Mouse (Mus musculus) hindbrain, embryonic 14.5 days (tissue): ENCODE results near the gene Tmem59l. TPM values are rescaled to one million over a fixed set of nuclear protein-coding genes. Genes with fewer than 3 reads are reported as not detected.

ENCODE experiments used
- ATAC-seq: fragments of 200-750 bp; cut with Nextera tagmentation; 2 replicates; pipeline ENCODE4 v1.8.0; 2017; ENCODE audit warnings: moderate number of reproducible peaks, mild to moderate bottlenecking, moderate TSS enrichment, moderate library complexity; ENCODE audit not compliant: low FRiP score
- DNase-seq: peaks from one replicate; pipeline ENCODE4 v3.0.0-alpha.2; 2015; ENCODE audit warnings: low spot score
- H3K27ac ChIP-seq: fragments of 300-500 bp; sonication (generic); 2 replicates; pipeline ENCODE4 v1.5.1; 2014; ENCODE audit warnings: mild to moderate bottlenecking, moderate library complexity
- H3K27me3 ChIP-seq: fragments of 300-500 bp; sonication (generic); 2 replicates; pipeline ENCODE4 v1.6.1; 2014; ENCODE audit warnings: mild to moderate bottlenecking, low read length, mixed read lengths; ENCODE audit not compliant: control insufficient read depth, insufficient read depth
- H3K36me3 ChIP-seq: fragments of 300-500 bp; sonication (generic); replicated peaks from 2 replicates; pipeline ENCODE4 v1.6.1; 2014; ENCODE audit not compliant: control insufficient read depth, insufficient read depth
- H3K4me1 ChIP-seq: fragments of 300-500 bp; sonication (generic); replicated peaks from 2 replicates; pipeline ENCODE4 v1.6.1; 2014; ENCODE audit warnings: antibody characterized with exemption, low read length, mixed read lengths; ENCODE audit not compliant: control insufficient read depth, insufficient read depth
- H3K4me2 ChIP-seq: fragments of 300-500 bp; sonication (generic); replicated peaks from 2 replicates; pipeline ENCODE4 v1.6.1; 2014; ENCODE audit warnings: mild to moderate bottlenecking, moderate library complexity
- H3K4me3 ChIP-seq: fragments of 300-500 bp; sonication (generic); replicated peaks from 2 replicates; pipeline ENCODE4 v1.5.1; 2014; ENCODE audit warnings: mild to moderate bottlenecking, low read length
- H3K9ac ChIP-seq: fragments of 300-500 bp; sonication (generic); 2 replicates; pipeline ENCODE4 v1.6.1; 2014
- H3K9me3 ChIP-seq: fragments of 300-500 bp; sonication (generic); 2 replicates; pipeline ENCODE4 v1.6.1; 2016; ENCODE audit warnings: low read length; ENCODE audit not compliant: control insufficient read depth
- WGBS: fragments of 180-500 bp; shearing (Covaris S2); extraction: QIAGEN DNeasy Blood & Tissue Kit; methylation state at CpG from one replicate; pipeline ENCODE4 v1.1.7; 2014; 5-methylcytosine and 5-hydroxymethylcytosine counted together
- polyA plus RNA-seq: library from polyadenylated mRNA; unstranded; fragments of >200 nt; fragmentation: Nextera tagmentation; extraction: Ambion mirVana; gene quantifications from 2 replicates; pipeline ENCODE4 v1.2.1, GENCODE M21; 2014

The Tmem59l gene
- polyA plus RNA-seq, 1 experiment from 2014 or later, result 143 TPM

DNA sequence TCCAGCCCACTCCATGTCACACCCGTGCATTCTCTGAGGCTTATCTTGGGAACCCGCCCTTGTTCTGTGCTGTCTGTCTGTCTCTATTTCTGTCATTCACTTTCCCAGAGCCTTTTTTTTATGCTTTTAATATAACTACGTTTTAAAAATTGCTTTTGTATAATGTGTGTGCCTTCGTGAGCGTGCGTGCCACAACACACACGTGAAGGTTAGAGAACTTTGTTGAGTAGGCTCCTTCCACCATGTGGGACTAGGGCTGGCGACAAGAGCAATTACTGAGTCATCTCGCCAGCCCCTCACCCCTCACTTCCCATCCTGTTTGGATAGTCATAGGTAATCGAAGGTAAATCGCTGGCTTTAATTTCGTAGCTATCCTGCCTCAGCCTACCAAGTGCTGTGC lies 15.4 kb upstream of the Tmem59l start:
- Histone ChIP-seq H3K9ac (no peak overlapping the region), H3K27me3 (peaks cover 68% of the 10 kb centered on the region), H3K36me3 (peaks cover 19% of the 10 kb centered on the region), H3K4me2 (no peak overlapping the region), H3K4me3 (no peak overlapping the region), H3K27ac (no peak overlapping the region), H3K9me3 (no peaks in the 10 kb centered on the region), H3K4me1 (peaks cover 32% of the 10 kb centered on the region)
- DNase-seq, result no peak
- WGBS, result 44% methylated on average over 12 of the region's 12 CpGs
- no peak for ATAC-seq

DNA sequence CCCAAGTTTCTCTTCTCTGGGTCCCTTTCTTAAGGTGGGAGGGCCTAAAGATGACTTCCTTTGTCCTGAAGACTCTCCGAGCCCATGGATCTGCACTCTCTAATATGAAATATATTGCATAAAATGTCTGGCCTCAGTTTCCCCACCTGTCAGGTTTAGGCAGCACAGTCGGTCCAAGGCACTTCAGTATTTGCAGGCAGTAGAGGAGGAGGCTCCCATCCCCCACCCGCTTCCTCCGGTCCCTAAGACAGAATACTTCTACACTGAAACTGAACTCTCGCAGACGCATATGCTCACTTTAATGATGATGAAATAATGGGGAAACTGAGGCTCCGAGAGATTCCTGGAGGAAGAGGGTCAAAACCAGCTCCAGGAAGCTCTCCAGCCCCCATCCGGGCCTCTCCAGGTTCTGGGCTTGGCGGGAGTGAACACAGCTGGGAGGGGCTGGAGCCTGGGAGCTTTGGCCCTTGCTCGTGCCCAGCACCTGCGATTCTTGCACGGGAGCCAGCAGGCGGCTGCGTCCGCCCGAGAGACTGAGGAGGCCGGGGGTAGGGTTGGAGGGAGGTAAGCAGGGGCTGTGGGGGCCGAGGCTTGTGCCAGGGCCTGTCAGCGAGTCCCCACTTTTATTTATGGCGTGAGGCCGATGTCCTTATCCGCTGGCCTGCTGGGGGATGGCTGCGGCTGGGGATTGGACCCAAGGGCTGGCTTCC lies 14.8 kb upstream of the Tmem59l start:
- no peak overlapping the region for H3K9ac ChIP-seq
- DNase-seq (no peak), ATAC-seq (no peak)
- H3K27me3 ChIP-seq, result peaks cover 73% of the 10 kb centered on the region
- WGBS, result 17% methylated on average over 22 of the region's 23 CpGs
- H3K4me2 ChIP-seq, result no peak overlapping the region
- no peaks in the 10 kb centered on the region for H3K9me3 ChIP-seq
- peaks cover 13% of the 10 kb centered on the region for H3K36me3 ChIP-seq
- no peak overlapping the region for H3K4me3 ChIP-seq
- peaks cover 32% of the 10 kb centered on the region for H3K4me1 ChIP-seq
- no peak overlapping the region for H3K27ac ChIP-seq

DNA sequence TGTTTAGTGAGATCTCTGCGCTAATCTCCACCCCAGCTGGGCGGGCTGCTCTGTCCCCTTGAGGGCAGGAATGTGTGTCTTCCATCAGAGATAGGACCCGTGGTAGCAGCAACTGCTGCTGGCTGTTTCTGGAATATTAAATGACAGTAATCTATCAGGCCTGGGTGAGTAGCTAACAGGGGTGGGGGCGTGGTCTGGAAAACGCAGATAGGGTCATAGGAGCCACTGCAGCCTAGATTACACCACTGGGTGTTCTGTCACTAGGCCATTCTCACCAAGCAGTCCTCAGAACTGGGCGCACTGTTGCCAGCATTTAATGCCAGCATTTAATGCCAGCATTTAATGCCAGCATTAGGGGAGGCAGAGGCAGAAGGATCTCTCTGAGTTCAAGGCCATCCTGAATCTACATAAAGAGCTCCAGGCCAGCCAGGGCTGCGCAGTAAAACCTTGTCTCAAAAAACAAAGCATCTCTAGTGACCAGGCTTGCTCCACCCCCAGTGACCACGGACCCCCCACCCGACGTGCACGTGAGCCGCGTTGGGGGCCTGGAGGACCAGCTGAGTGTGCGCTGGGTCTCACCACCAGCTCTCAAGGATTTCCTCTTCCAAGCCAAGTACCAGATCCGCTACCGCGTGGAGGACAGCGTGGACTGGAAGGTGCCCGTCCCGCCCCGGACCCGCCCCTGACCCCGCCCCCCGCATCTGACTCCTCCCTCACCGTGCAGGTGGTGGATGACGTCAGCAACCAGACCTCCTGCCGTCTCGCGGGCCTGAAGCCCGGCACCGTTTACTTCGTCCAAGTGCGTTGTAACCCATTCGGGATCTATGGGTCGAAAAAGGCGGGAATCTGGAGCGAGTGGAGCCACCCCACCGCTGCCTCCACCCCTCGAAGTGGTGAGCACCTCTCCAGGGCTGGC lies 13.5 kb upstream of the Tmem59l start:
- H3K27me3 ChIP-seq, result peaks cover 87% of the 10 kb centered on the region
- H3K9me3 ChIP-seq, result no peaks in the 10 kb centered on the region
- no peak overlapping the region for H3K27ac ChIP-seq
- DNase-seq, result no peak
- 0 out of 2 replicates have a peak overlapping the region, but pooled peaks have one; percentile 3 for H3K4me3 ChIP-seq
- no peak overlapping the region for H3K9ac ChIP-seq
- H3K36me3 ChIP-seq, result peaks cover 10% of the 10 kb centered on the region; the same call in 1 of the 2 replicates
- ATAC-seq, result no peak
- H3K4me1 ChIP-seq, result peaks cover 29% of the 10 kb centered on the region
- peak overlapping the region; percentile 28 for H3K4me2 ChIP-seq
- WGBS, result 8% methylated on average over 39 of the region's 39 CpGs

DNA sequence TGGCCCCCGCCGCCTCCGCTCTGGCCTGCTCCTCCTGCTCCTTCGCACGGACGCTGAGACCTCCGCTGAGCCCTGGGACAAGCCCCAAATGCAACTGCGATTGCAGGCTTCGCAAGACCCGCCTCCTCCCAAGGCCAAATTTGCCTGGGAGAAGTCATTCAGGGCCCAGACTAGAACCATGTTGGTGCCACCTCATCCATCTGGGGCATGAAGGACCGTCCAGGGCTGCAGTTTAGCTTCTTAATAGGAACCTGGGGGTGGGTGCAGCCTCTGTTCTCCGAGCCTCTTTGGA lies 8.6 kb upstream of the Tmem59l start:
- peaks cover 24% of the 10 kb centered on the region for H3K4me1 ChIP-seq
- H3K4me3 ChIP-seq, result peak overlapping the region; percentile 16
- no peaks in the 10 kb centered on the region for H3K36me3 ChIP-seq
- H3K27me3 ChIP-seq, result peaks cover 98% of the 10 kb centered on the region
- no peak overlapping the region for H3K9ac ChIP-seq
- no peaks in the 10 kb centered on the region for H3K9me3 ChIP-seq
- H3K4me2 ChIP-seq, result 0 out of 2 replicates have a peak overlapping the region, but pooled peaks have one; percentile 25
- no peak for ATAC-seq
- no peak overlapping the region for H3K27ac ChIP-seq
- 5% methylated on average over 12 of the region's 12 CpGs for WGBS
- DNase-seq, result no peak

DNA sequence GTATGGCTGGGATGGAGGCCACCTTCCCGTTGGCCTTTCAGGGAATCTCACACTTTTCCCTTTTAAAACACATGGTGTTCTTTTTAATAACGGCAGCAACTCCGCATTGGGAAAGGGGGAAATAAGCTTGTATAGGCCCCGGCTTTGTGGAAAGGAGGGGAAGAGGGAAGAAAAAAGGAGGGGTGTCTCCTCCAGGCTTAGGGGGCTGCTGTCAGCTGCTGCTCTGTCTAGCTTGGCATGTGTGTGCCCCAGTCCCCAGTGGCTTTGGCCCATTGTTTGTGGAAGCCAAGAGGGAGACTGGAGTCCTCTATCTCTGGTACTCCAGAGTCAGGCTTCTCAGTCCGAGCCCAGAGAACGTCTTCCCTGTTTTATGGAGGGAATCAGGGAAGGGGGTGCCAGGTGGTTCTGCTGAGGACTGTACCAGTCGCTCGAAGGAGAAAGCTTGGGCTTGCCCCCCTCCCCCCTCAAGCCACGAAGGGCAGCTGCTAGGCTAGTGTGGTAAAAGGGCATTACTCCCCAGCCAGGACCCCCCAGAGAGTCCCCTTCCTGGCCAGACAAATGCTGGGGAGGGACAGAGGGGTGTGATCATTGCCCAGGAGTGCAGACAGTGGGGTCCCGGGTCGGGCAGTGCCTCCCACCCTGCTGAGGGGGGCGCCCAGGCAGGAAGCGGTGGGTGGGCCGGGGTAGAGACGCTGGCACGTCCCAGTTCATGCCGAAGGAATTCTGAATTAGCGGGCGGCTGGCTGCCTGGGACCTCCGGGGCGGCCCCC lies 8.0 kb upstream of the Tmem59l start:
- Histone ChIP-seq H3K9ac (0 out of 2 replicates have a peak overlapping the region, but pooled peaks have one; percentile 8), H3K4me2 (peak overlapping the region; percentile 52; the same call in 1 of the 2 replicates), H3K4me3 (peak overlapping the region; percentile 16), H3K9me3 (no peaks in the 10 kb centered on the region), H3K27ac (no peak overlapping the region), H3K27me3 (peaks cover 98% of the 10 kb centered on the region), H3K36me3 (no peaks in the 10 kb centered on the region), H3K4me1 (peaks cover 23% of the 10 kb centered on the region)
- DNase-seq (no peak), ATAC-seq (no peak)
- WGBS, result 2% methylated on average over 21 of the region's 21 CpGs

DNA sequence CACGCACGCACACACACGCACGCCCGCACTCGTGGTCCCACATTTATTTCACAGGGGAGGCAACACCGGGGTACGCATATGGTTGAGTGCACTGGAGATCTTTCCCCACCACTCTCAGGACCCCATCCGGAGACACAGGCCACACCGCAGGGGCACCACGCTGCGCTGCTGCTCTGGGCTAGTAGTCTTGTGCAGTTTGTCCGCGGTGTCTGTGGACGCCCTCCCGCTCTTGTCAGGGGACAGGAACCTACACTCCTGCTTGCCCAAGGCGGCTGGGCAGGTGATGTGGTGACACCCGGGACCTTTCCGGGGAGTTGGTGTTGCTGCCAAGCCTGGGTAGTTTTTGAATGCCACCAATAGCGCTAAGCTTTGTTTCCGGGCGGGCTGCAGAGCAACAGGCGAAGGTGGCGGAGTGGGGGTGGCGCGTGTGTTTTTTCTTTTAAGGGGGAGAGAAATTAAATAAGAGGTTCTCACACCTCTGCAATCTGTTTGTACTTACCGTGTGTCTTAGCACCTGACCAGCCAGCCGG lies 7.3 kb upstream of the Tmem59l start:
- Histone ChIP-seq H3K27ac (no peak overlapping the region), H3K27me3 (peaks cover 98% of the 10 kb centered on the region), H3K9ac (no peak overlapping the region), H3K4me3 (0 out of 2 replicates have a peak overlapping the region, but pooled peaks have one; percentile 5), H3K4me1 (peaks cover 23% of the 10 kb centered on the region), H3K4me2 (peak overlapping the region; percentile 52; the same call in 1 of the 2 replicates), H3K9me3 (no peaks in the 10 kb centered on the region), H3K36me3 (no peaks in the 10 kb centered on the region)
- WGBS, result 2% methylated on average over 28 of the region's 28 CpGs
- DNase-seq (no peak), ATAC-seq (no peak)

DNA sequence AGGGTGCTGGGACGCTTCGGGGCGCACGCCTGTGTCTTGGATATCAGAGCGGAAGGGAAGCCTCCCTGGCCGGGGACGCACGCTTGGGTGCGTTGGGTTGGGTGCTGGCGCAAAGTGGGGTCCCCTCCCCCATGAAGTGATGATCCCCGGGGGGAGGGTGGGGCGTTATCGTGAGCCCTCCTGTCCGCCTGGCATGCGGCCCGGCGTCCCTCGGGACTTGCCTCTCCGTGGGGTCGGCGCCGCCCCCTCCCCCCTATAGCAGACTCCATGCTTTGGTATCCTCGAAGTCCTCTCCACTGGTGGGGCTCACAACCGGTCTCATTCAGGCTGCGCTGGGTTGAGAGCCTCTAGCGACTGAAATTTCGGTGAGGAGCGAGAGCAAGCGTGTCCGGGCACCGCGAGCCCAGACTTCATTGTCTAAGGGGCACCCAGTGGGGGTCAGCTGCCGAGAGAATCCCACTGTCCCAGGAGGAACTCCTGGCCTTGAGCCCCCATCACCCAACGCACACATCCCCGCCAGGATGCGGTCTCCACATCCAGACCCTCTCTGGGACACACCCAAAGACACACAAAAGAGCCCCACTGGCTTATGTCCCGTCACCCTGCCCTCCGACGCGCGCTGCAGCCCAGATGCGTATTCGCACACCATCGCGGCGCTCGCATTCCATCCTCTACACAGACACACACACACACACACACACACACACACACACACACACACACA lies 6.7 kb upstream of the Tmem59l start:
- DNase-seq (no peak), ATAC-seq (no peak)

DNA sequence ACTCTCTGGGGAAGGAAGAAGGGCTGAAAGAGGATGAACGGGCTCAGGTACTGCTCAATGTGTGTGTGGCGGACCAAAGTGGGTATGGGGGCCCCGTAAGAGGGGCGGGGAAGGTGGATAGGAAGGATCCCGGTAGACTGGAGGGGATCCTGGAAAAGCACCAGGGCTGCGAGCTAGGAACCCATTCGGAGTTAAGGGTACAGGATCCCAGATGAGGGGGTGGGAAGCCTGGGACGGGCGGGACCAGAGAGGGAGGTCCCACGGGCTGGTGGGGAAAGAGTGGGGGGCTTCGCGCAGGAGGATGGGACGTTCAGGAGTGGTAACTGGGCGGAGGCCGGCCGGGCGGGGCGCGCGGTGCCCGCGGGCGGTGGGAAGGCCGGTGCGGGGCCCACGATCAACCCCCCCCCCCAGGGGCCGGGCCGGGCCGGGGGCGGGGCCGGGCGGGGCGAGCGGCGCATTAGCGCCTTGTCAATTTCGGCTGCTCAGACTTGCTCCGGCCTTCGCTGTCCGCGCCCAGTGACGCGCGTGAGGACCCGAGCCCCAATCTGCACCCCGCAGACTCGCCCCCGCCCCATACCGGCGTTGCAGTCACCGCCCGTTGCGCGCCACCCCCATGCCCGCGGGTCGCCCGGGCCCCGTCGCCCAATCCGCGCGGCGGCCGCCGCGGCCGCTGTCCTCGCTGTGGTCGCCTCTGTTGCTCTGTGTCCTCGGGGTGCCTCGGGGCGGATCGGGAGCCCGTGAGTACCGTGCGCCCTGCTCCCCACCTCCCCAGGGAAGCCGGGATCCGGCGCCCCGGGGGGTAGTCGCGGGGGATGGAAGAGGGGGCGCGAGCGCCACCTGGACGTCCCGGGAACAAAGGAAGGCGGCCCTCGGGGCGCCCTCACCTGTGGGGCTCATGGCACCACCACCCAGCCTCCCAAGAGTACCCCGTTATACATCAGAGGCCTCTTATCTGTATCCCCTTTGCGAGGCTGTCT lies 5.8 kb upstream of the Tmem59l start, which contains the start of gene Crlf1:
TSS of gene Crlf1 (plus strand) at position 495 of the 977 bp plus-strand sequence.
- ATAC-seq, result no peak
- no peaks in the 10 kb centered on the region for H3K36me3 ChIP-seq

More for the DNA sequence above, 6.7 kb upstream of the Tmem59l start:
- Histone ChIP-seq H3K9ac (no peak overlapping the region), H3K4me1 (peaks cover 23% of the 10 kb centered on the region), H3K4me2 (peak overlapping the region; percentile 52), H3K4me3 (peak overlapping the region; percentile 30), H3K27ac (no peak overlapping the region), H3K27me3 (peaks cover 98% of the 10 kb centered on the region), H3K9me3 (no peaks in the 10 kb centered on the region), H3K36me3 (no peaks in the 10 kb centered on the region)
- WGBS, result 2% methylated on average over 44 of the region's 47 CpGs

More for the DNA sequence above, 5.8 kb upstream of the Tmem59l start, which contains the start of gene Crlf1:
- WGBS, result under 1% methylated on average over 80 of the region's 93 CpGs
- peak within 1 kb of the TSS; percentile 39 for H3K9ac ChIP-seq
- H3K4me1 ChIP-seq, result peaks cover 30% of the 10 kb centered on the region
- no peak within 1 kb of the TSS for H3K27ac ChIP-seq
- no peak for DNase-seq
- H3K9me3 ChIP-seq, result no peaks in the 10 kb centered on the region
- H3K4me2 ChIP-seq, result peak within 1 kb of the TSS; percentile 52
- peak within 1 kb of the TSS; percentile 30 for H3K4me3 ChIP-seq
- H3K27me3 ChIP-seq, result peaks cover 98% of the 10 kb centered on the region
